Mouse (Mus musculus): ENCODE measurements around the gene Csnk2b.

DNA sequence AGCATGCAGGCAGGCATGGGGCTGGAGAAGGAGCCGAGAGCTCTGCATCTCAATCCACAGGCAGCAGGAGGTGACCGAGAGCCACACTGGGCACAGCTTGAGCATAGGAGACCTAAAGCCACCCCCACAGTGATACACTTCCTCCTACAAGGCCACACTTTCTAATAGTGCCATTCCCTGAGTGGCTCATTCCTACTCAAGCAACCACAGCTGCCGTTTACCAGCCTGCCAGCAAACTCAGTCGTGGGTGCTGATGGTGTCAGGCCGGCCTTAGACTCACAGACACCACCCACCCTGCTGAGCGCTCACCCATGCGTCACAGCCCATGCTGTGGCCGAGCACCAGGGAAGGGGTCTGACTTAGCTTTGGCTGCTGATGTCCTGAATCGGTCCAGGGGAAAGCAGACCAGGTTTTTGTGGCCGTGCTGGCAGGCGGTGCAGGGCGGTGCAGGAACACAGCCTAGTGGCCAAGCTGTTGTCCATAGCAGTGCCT lies 24.6 kb downstream of the Csnk2b start:
- TF ChIP-seq GATA1 (IDR thresholded peaks at IDR 0.05; ENCODE audit: borderline replicate concordance, low read length), result no peak
- no peak for TF ChIP-seq FLI1 (IDR thresholded peaks at IDR 0.05; ENCODE audit: low read length)

All from megakaryocyte, embryonic 14.5 days (primary cell).